Mouse (Mus musculus): ENCODE results near the gene Casc1.

GRCm38 (mm10) chr6:145149054-145149453 is 61.8 kb downstream of the Casc1 start:
- TF ChIP-seq CTCF (IDR thresholded peaks at IDR 0.05; ENCODE audit: low read depth, low read length) (no peak), POLR2A (IDR thresholded peaks at IDR 0.05; ENCODE audit: borderline replicate concordance, low read depth, low read length) (no peak)
